Mouse (Mus musculus) ovary, postnatal 36 days (tissue): Measurements from ENCODE around the gene Lrrc40.

Experiments
- DNase-seq: peaks from one replicate; pipeline ENCODE4 v3.0.0; 2022; ENCODE audit warnings: low spot score, mixed read lengths

The Lrrc40 gene

GRCm38 (mm10) chr3:158036329-158036988 lies at the start of gene Lrrc40, which contains the start of gene Srsf11:
Gene Lrrc40, plus strand, starts transcription at chr3:158036662.
Gene Srsf11, minus strand, starts transcription at chr3:158036639.
- DNase-seq, result peak; percentile 92

GRCm38 (mm10) chr3:157993322-157993721 lies 43.1 kb upstream of the Lrrc40 start:
- no peak for DNase-seq

- DNase-seq, result no peak
Measured at GRCm38 (mm10) chr3:157995726-157996125, 40.7 kb upstream of the Lrrc40 start.

GRCm38 (mm10) chr3:157998742-157999369 lies 37.6 kb upstream of the Lrrc40 start:
- DNase-seq, result no peak

GRCm38 (mm10) chr3:158008647-158009046 lies 27.8 kb upstream of the Lrrc40 start:
- DNase-seq, result no peak

- no peak for DNase-seq
Measured at GRCm38 (mm10) chr3:158009762-158010320, 26.6 kb upstream of the Lrrc40 start.

- peak; percentile 88 for DNase-seq
Measured at GRCm38 (mm10) chr3:158031371-158031925, 5.0 kb upstream of the Lrrc40 start.

- DNase-seq, result no peak
Measured at GRCm38 (mm10) chr3:158032106-158032505, 4.4 kb upstream of the Lrrc40 start.

GRCm38 (mm10) chr3:158035866-158036265 lies 596 bp upstream of the Lrrc40 start:
- DNase-seq, result no peak

GRCm38 (mm10) chr3:158038106-158038505 lies 1.6 kb downstream of the Lrrc40 start:
- DNase-seq, result no peak

GRCm38 (mm10) chr3:158040755-158041154 lies 4.3 kb downstream of the Lrrc40 start:
- DNase-seq, result no peak

- no peak for DNase-seq
Measured at GRCm38 (mm10) chr3:158049508-158049907, 13.0 kb downstream of the Lrrc40 start.

GRCm38 (mm10) chr3:158060621-158061291 lies 24.3 kb downstream of the Lrrc40 start:
- no peak for DNase-seq

- DNase-seq, result no peak
Measured at GRCm38 (mm10) chr3:158061811-158062523, 25.5 kb downstream of the Lrrc40 start.

- DNase-seq, result no peak
Measured at GRCm38 (mm10) chr3:158065256-158065655, 28.8 kb downstream of the Lrrc40 start.

GRCm38 (mm10) chr3:158067916-158068315 lies 31.5 kb downstream of the Lrrc40 start:
- DNase-seq, result no peak

GRCm38 (mm10) chr3:158068613-158069263 lies 32.3 kb downstream of the Lrrc40 start:
- no peak for DNase-seq

- DNase-seq, result no peak
Measured at GRCm38 (mm10) chr3:158075004-158075403, 38.5 kb downstream of the Lrrc40 start.

GRCm38 (mm10) chr3:158076685-158077379 lies 40.4 kb downstream of the Lrrc40 start:
- no peak for DNase-seq

GRCm38 (mm10) chr3:158077380-158077772 lies 40.9 kb downstream of the Lrrc40 start:
- no peak for DNase-seq

- no peak for DNase-seq
Measured at GRCm38 (mm10) chr3:158077828-158078227, 41.4 kb downstream of the Lrrc40 start.
